Mouse (Mus musculus) spleen, adult 2 months (tissue): ENCODE results near the gene 1700092M07Rik.

Experiments
- CTCF ChIP-seq: fragments of 200-500 bp; IDR thresholded peaks from 2 replicates; pipeline ENCODE4 v1.5.1; 2011; ENCODE audit warnings: mild to moderate bottlenecking, inconsistent platforms; ENCODE audit not compliant: insufficient read depth, insufficient read length, insufficient replicate concordance; ENCODE audit errors: extremely low read depth
- POLR2A ChIP-seq: fragments of 200-500 bp; IDR thresholded peaks from 2 replicates; pipeline ENCODE4 v1.6.1; 2011; ENCODE audit warnings: low read depth, low read length, inconsistent platforms

- no peak for TF ChIP-seq POLR2A
- TF ChIP-seq CTCF, result no peak
Measured at GRCm38 (mm10) chr19:8712870-8713305, 27.6 kb upstream of the 1700092M07Rik start.
